Mouse (Mus musculus) T-cell, adult 2 months (primary cell): ENCODE data around the gene Bpifa1.
"Not testable (repeated sequence)": the region's sequence is repeated elsewhere in the genome, so short reads cannot be mapped to it uniquely, and the experiment has no call there.

ENCODE experiments used
- DNase-seq: peaks from one replicate; pipeline ENCODE4 v3.0.0; 2022; ENCODE audit warnings: low spot score

Gene Bpifa1

GRCm38 (mm10) chr2:154142580-154142979 is at the start of gene Bpifa1:
Gene Bpifa1, plus strand, starts transcription at chr2:154142880.
- DNase-seq = no peak

DNA sequence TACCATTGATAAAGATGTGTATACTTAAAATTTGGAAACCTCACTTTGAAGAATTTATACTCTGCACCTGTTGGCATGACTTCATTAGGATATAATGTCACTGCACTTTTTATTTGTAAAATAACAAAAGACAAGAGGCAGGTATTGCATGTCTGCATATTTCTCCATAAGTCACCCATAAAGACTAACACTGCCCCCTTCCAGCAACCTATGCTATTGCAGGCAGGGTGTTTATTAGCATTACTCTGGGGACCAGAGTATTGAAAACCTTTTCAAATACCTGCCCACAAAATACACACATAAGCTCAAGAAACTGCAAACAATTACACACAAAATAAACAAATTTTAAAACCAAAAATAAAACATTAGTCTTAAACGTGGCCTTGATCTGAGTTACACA is 44.9 kb upstream of the Bpifa1 start:
- DNase-seq = no peak

- DNase-seq = no peak
Measured at GRCm38 (mm10) chr2:154117381-154117780, 25.3 kb upstream of the Bpifa1 start.

DNA sequence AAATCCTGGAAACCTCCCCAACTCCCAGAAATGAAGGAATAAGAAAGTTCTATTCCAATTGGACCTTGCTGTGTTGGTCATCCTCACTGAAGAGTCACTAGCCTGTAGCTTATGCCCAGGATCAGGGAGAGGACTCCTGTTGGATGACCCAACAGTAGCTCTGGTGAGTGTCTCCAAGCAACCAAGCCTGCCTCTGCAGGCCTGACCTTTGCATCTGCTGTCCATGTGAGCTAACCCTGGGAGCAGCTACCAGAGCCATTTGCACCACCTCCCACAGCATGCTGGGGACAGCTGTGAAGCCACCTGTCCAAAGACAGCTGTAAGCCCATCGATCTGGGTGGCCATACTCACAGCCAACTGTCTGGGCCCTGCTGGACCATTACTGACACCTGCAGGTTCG is 12.6 kb upstream of the Bpifa1 start, which contains the start of gene Bpifa3:
Gene Bpifa3, plus strand, starts transcription at position 217 of the 400 bp plus-strand sequence.
- no peak for DNase-seq

DNA sequence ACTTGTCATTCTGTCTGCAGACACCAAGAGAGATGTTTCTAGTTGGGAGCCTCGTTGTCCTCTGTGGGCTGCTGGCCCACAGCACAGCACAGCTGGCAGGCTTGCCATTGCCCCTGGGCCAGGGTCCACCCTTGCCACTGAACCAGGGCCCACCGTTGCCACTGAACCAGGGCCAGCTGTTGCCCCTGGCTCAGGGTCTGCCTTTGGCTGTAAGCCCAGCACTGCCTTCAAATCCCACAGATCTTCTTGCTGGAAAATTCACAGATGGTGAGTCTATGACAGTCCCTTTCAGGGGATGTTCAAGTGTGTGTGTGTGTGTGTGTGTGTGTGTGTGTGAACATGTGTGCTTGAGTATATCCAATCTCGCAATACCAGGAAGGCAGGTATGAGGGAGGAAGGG is 1.1 kb downstream of the Bpifa1 start:
- DNase-seq = no peak

- DNase-seq = no peak
Measured at GRCm38 (mm10) chr2:154147496-154147895, 4.8 kb downstream of the Bpifa1 start.

DNA sequence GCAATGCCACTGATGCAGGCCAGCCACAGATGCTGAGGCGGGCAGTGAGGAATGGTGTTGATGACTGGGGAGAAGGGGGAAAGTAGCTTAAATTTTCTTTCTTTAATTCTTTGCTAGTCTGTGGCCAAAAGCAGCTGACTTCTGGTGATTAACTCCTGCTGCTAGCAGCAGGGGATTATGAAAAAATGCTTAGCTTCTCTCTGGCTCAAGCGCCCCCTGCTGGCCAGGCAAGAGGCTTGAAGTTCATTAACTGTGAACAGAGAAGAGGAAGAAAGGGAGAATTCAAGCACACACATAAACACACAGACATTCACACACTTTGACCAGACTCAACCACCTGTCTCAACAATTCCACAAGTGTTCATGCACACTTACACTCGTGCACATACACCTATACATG is 15.8 kb downstream of the Bpifa1 start:
- no peak for DNase-seq

DNA sequence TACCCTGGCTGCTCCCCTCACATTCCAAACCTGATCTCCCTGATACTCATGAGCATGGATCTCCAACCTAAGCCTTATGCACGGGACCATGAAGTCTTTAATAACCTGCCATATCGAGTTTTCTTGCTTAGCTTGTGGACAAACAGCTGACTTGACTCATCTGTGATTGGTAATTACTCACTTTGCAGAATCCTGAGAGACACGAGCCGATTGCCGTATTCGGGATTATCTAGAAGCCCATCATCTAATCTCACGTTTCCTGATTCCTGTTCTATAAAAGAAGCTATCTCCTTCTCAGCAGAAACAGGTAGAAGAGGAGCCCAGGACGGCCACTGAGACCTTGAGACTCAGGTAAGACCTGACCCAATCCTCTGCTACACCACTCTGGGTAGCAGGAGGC is 19.6 kb downstream of the Bpifa1 start, which contains the start of gene Bpifa5:
Gene Bpifa5, plus strand, starts transcription at position 301 of the 400 bp plus-strand sequence.
- no peak for DNase-seq

- no peak for DNase-seq
Measured at GRCm38 (mm10) chr2:154163306-154163705, 20.6 kb downstream of the Bpifa1 start.

DNA sequence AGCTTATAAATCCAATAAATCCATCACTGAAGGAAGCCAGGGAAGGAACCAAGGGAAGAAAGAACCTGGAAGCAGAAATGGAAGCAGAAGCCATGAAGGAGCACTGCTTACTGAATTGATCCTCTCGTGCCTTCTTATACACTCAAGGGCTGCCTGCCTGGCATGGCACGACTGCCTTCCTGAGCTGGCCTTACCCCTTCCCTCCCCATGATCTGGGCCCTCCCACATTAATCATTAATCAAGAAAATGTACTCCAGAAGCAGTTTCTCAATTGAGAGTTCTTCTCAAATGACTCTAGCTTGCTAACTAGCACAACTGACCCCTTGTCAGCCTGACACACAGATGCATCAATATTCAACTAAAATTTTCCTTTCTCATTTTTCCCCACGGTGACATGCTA is 26.5 kb downstream of the Bpifa1 start:
- no peak for DNase-seq

GRCm38 (mm10) chr2:154171621-154172020 is 28.9 kb downstream of the Bpifa1 start:
- DNase-seq = no peak

DNA sequence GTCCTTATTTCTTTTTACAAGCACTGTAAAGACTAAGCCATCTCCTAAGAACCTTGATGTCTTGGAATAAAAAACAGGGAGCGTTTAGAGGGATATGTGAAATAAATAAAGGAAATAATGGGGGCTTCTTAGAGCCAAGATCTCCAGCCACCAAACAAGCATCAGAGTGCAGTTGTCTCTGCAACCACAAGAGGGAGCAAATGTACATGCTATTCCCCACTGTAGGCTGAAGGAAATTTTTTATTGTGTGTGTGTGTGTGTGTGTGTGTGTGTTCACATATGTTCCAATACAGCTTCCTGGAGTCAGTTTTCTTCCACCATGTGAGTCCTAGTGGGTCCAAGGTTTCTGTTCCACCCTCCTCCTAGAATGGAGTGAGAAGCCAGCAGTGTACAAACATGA is 30.6 kb downstream of the Bpifa1 start:
- DNase-seq = no peak

- not testable (repeated sequence) for DNase-seq
Measured at GRCm38 (mm10) chr2:154181900-154182299, 39.2 kb downstream of the Bpifa1 start.

GRCm38 (mm10) chr2:154183061-154183460 is 40.4 kb downstream of the Bpifa1 start:
- not testable (repeated sequence) for DNase-seq

- no peak for DNase-seq
Measured at GRCm38 (mm10) chr2:154185319-154185718, 42.6 kb downstream of the Bpifa1 start.

- DNase-seq = no peak
Measured at GRCm38 (mm10) chr2:154185748-154186147, 43.1 kb downstream of the Bpifa1 start.

GRCm38 (mm10) chr2:154187468-154187867 is 44.8 kb downstream of the Bpifa1 start:
- no peak for DNase-seq

- no peak for DNase-seq
Measured at GRCm38 (mm10) chr2:154189877-154190434, 47.3 kb downstream of the Bpifa1 start.

DNA sequence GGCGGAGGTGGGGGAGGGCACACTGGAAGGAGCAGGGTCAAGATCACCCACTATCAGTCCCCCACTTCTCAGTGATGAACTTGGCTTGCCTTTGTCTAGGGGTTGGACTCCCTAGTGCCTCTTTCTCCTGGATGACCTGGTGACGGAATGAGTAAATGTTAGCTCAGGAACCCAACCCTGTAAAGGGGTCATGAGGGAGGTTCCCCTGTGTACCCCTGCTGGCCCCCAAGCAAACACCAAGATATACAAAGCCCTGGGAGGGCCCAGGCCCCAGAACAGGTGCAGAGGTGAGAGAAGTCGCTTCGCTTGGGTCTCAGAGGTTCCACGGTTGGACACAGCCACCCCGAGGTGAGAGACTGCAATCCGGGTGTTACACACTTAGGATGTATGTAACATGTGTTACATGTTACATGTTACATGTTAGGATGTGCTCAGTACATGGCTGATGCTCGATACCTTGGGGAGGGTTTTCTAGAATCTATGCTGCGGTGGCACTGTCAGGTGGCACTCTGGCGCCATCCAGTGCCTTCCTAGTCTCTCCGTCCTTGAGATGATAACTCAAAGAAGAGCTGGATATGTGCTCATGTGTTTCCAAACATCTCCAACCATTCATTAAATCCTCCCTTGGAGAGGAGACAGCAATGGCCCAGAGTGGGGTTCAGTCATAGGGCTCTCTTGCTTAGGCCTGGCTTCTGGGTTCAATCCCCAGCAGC is 48.0 kb downstream of the Bpifa1 start, which contains the start of gene Bpifb1:
Gene Bpifb1, plus strand, starts transcription at position 273 of the 713 bp plus-strand sequence.
- DNase-seq = no peak

DNA sequence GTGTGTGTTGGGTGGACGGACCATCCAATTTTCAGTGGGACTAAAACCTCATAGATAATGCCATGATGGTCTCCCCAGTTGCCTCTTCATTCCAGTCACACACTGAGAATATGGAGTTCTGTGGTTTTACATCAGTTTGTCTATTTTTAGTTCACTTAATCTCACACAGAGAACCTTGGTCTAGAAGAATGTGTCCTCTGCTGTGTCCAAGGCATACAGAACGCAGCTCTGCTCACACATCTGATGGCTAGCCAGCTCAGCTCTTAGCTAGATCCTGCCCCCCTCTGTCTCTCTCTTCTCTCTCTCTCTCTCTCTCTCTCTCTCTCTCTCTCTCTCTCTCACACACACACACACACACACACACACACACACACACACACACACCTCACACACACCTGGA is 49.5 kb downstream of the Bpifa1 start:
- no peak for DNase-seq

GRCm38 (mm10) chr2:154193071-154193470 is 50.4 kb downstream of the Bpifa1 start:
- DNase-seq = no peak

DNA sequence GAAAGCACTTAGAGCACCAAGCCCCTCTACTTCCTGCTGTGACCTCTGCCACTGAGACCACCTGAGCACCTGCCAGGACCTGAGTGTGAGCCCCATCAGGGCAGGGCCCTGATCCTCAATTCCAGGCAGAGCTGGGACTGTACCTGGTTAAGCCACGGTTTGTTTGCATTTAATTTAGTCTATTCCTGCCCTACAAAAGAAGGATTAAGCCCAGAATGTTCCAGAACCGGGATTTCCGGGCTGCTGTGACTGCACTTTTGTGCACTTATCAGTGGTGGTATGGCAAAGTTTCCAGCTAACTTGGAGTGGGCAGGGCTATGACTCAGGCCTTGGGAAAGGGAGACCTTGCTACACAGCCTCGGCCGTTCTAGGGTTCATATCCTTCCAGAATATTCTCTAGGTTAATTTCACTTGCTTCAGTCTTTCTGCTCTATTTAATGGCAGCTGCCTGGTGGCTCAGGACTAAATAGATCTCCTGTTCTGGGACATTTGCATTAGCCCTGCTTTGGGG is 51.4 kb downstream of the Bpifa1 start:
- no peak for DNase-seq

GRCm38 (mm10) chr2:154197036-154197435 is 54.4 kb downstream of the Bpifa1 start:
- no peak for DNase-seq
